In the genomic region with DNA sequence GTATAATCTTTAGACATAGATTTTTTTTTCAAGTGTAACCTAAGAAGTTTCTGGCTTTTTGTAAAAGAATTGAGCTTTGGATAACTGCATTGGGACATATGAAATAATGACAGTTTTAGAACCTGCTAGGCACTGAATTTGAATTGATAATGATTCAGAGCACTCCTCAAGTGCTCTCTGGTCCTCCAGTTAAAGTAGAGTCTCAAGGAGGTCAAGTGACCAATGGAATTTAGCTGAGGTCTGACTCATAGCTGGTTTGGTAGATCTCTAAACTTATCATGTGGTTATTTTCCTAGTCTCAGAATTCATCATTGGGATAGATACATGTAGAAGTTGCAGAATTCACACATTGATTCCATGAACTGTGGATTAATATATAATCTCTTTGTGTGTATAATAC, we compare ENCODE assay signal across 22 mouse cellular contexts.
"Had no signal": no experiment of that assay in that cellular context is flagged by ENCODE, and none has a peak within 500 bp of the region (broad histone marks: within the 10 kb centered on the region; RNA-seq: fewer than 3 reads in every experiment).

No protein-coding gene starts in this region.

- H3K4me1 ChIP-seq: heart, embryonic 13.5 days; heart, embryonic 15.5 days; hindbrain, embryonic 13.5 days; hindbrain, embryonic 15.5 days; kidney, embryonic 15.5 days; limb, embryonic 13.5 days; limb, embryonic 15.5 days had no signal

- H3K4me3 ChIP-seq: gastrocnemius, adult 2 months; heart, adult 2 months; heart, embryonic 13.5 days; heart, embryonic 15.5 days; hindbrain, embryonic 13.5 days; hindbrain, embryonic 15.5 days; kidney, embryonic 15.5 days; limb, embryonic 13.5 days; limb, embryonic 15.5 days had no signal

- DNase-seq: forebrain, postnatal 0 days; gastrocnemius, adult 2 months; gastrocnemius, postnatal 10 days; gastrocnemius, postnatal 25 days; heart, adult 2 months; heart, postnatal 14 days; heart, postnatal 36 days; kidney, adult 11 months; kidney, adult 2 months; kidney, adult 9 months; kidney, postnatal 14 days; kidney, postnatal 36 days; layer of hippocampus, adult 9-11 months; layer of hippocampus, postnatal 36 days; left cerebral cortex, postnatal 4 days had no signal
